Mouse (Mus musculus) heart, adult 2 months (tissue): ENCODE results near the gene Pias4. TPM values are rescaled to one million over a fixed set of nuclear protein-coding genes. Genes with fewer than 3 reads are reported as not detected.

ENCODE experiments used
- DNase-seq, 2 experiments: peaks; one replicate each; pipeline ENCODE4 v3.0.0; 2021
- H3K27ac ChIP-seq: fragments of 200-600 bp; 2 replicates; pipeline ENCODE4 v1.8.1; 2022
- H3K27me3 ChIP-seq: fragments of 200-500 bp; 2 replicates; pipeline ENCODE4 v1.6.1; 2012; ENCODE audit warnings: mild to moderate bottlenecking, low read length, inconsistent platforms, mixed read lengths; ENCODE audit not compliant: control insufficient read depth, insufficient read depth
- H3K36me3 ChIP-seq: fragments of 200-500 bp; 2 replicates; pipeline ENCODE4 v1.6.1; 2012; ENCODE audit warnings: low read length, inconsistent platforms; ENCODE audit not compliant: control insufficient read depth, insufficient read depth
- H3K4me1 ChIP-seq: fragments of 200-500 bp; 2 replicates; pipeline ENCODE4 v1.6.1; 2011; ENCODE audit warnings: low read length; ENCODE audit not compliant: control insufficient read depth, insufficient read depth
- H3K4me3 ChIP-seq: fragments of 200-600 bp; 2 replicates; pipeline ENCODE4 v1.8.1; 2022
- H3K79me2 ChIP-seq: fragments of 200-500 bp; replicated peaks from 2 replicates; pipeline ENCODE4 v1.6.1; 2012; ENCODE audit warnings: mild to moderate bottlenecking, inconsistent platforms, low read length, moderate library complexity, mixed read lengths; ENCODE audit not compliant: control insufficient read depth, insufficient read depth
- H3K9ac ChIP-seq: fragments of 200-500 bp; 2 replicates; pipeline ENCODE4 v1.6.1; 2012; ENCODE audit warnings: low read depth, mild to moderate bottlenecking, control low read depth, inconsistent platforms, low read length, mixed read lengths
- CTCF ChIP-seq: fragments of 200-600 bp; IDR thresholded peaks from 2 replicates; pipeline ENCODE4 v1.8.1; 2022; ENCODE audit warnings: antibody characterized with exemption, mild to moderate bottlenecking, moderate library complexity
- EP300 ChIP-seq: fragments of 200-500 bp; IDR thresholded peaks from 2 replicates; pipeline ENCODE4 v1.6.1; 2011; ENCODE audit warnings: low read depth, low read length, control low read depth; ENCODE audit not compliant: insufficient read depth
- POLR2A ChIP-seq: fragments of 200-500 bp; IDR thresholded peaks from 2 replicates; pipeline ENCODE4 v1.6.1; 2011; ENCODE audit warnings: mild to moderate bottlenecking, low read depth, low read length, control low read depth; ENCODE audit not compliant: insufficient read depth
- WGBS: fragments of 180-500 bp; shearing (Covaris S2); methylation state at CpG from one replicate; pipeline ENCODE4 v1.1.7; 2018; 5-methylcytosine and 5-hydroxymethylcytosine counted together
- intact Hi-C: fragments of 180-260 bp; cut with DNase I; formaldehyde crosslinking; loops from one replicate; pipeline ENCODE4 v1.15.1; 2025
- polyA plus RNA-seq: library from polyadenylated mRNA; depleted of rRNA; stranded (reverse); fragments of >200 nt; gene quantifications from 2 replicates; pipeline ENCODE4 v1.2.3, GENCODE M21; 2012
- total RNA-seq, 2 experiments: library from RNA; stranded (reverse); gene quantifications; 2 replicates each; pipeline ENCODE4 v1.2.3; 2021

Gene Pias4
- total and polyA plus RNA-seq, 3 experiments: 14.1 to 22.3 (median 16.5) TPM

DNA sequence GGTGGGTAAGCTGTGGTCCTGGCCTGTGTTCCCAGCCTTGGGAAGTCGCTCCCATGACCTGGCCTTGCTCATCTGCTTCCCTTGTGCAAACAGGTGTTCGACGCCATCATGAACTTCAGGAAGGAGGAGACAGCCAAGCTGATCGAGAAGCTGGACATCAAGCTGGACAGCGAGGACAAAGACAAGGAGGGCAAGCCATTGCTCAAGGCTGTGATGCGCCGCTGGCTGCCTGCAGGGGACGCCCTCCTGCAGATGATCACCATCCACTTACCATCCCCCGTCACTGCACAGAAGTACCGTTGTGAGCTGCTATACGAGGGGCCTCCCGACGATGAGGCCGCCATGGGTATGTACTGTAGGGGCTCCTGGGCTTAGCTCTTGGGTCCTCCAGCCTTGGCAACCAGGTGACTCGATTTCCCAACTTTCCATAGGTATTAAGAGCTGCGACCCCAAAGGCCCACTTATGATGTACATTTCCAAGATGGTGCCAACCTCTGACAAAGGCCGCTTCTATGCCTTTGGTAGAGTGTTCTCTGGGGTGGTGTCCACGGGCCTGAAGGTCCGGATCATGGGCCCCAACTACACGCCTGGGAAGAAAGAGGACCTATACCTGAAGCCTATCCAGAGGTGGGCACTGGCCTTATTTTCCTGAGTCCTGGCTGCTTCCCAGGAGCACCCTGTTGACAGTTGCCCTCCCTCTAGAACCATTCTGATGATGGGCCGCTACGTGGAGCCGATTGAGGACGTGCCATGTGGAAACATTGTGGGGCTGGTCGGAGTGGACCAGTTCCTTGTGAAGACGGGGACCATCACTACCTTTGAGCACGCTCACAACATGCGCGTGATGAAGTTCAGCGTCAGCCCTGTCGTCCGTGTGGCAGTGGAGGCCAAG lies 12.0 kb upstream of the Pias4 start:
- peaks cover 4% of the 10 kb centered on the region; the same call in 1 of the 2 replicates for H3K79me2 ChIP-seq
- H3K27me3 ChIP-seq: no peaks in the 10 kb centered on the region
- TF ChIP-seq EP300 (no peak), POLR2A (0 out of 2 replicates have a peak, but pooled peaks have one; percentile 34), CTCF (0 out of 2 replicates have a peak, but pooled peaks have one; percentile 14)
- H3K4me1 ChIP-seq: peaks cover 14% of the 10 kb centered on the region
- 84% methylated on average over 32 of the region's 32 CpGs for WGBS
- H3K36me3 ChIP-seq: peaks cover 3% of the 10 kb centered on the region; the same call in 1 of the 2 replicates
- no peak overlapping the region for H3K27ac ChIP-seq
- no peak for DNase-seq
- no peak overlapping the region for H3K9ac ChIP-seq
- no peak overlapping the region for H3K4me3 ChIP-seq
- intact Hi-C loops: loop anchor here (5.0 to 10.0 kb wide), 2 partner anchors 252 to 435 kb away; partner anchors contain the start of gene Ap3d1

DNA sequence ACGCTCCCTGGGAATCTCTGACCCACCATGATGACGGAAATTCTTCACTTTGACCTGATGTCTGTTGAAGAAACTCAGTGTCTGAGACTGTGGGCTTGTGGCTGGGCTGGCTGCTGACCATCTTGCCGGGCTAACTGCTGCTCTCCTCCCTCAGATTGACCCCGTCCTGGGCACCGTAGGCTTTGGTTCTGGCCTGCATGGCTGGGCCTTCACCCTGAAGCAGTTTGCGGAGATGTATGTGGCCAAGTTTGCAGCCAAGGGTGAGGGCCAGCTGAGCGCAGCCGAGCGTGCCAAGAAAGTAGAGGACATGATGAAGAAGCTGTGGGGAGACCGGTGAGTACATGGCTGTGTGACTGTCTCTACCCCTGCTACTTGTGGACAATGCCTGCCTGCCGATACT lies 11.2 kb upstream of the Pias4 start:
- TF ChIP-seq POLR2A: no peak
- TF ChIP-seq EP300: no peak
- no peak for TF ChIP-seq CTCF
- WGBS: 77% methylated on average over 11 of the region's 11 CpGs
- no peaks in the 10 kb centered on the region for H3K27me3 ChIP-seq
- intact Hi-C loops: loop anchor here (5.0 to 10.0 kb wide), 2 partner anchors 252 to 434 kb away; partner anchors contain the start of gene Ap3d1
- no peak overlapping the region for H3K4me3 ChIP-seq
- DNase-seq: no peak
- H3K9ac ChIP-seq: no peak overlapping the region
- peaks cover 14% of the 10 kb centered on the region for H3K4me1 ChIP-seq
- H3K36me3 ChIP-seq: peaks cover 3% of the 10 kb centered on the region; the same call in 1 of the 2 replicates
- H3K27ac ChIP-seq: no peak overlapping the region
- H3K79me2 ChIP-seq: peaks cover 4% of the 10 kb centered on the region; the same call in 1 of the 2 replicates

DNA sequence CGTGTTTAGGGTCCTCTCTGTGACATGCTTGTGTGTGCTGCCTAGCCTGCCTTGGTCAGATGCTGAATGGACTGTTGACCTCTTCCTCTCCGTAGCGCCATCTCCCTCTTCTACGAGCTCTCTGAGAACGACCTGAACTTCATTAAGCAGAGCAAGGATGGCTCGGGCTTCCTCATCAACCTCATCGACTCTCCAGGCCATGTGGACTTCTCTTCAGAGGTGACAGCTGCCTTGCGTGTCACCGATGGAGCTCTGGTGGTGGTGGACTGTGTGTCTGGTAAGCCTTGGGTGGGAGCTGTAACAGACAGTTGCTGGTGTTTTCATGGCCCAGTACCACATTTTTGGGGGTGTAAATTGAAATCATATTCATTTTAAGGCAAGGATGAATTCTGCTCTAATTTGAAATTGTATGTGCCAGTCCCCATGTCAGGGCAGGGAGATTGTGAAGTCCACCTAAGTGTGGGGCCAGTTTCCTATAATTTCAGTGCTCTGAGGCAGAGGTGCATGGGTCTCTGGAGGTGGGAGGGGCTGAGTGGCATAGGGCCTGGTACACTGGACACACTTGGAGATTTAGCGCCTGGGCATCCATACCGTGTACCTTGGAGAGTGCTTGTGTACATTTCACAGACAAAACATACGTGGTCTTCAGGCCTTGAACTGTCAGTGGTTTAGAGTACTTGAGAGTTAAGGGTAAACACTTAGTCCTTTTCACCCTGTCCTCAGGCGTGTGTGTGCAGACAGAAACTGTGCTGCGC lies 10.4 kb upstream of the Pias4 start:
- 34% methylated on average over 14 of the region's 14 CpGs for WGBS

DNA sequence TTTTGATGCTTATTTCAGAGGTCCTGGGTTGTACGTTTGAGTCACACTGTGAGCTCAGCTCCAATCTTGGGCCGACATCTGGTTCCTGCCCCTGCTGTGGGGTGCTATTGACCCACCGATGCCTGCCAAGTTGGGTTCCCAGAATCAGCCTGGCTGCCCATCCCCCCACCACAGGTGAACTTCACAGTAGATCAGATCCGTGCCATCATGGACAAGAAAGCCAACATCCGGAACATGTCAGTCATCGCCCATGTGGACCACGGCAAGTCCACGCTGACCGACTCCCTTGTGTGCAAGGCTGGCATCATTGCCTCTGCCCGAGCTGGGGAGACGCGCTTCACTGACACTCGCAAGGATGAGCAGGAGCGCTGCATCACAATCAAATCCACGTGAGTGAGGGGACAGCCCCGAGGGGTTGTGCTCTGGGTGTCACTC lies 9.8 kb upstream of the Pias4 start:
- 3% methylated on average over 16 of the region's 16 CpGs for WGBS
- peak overlapping the region; percentile 89 for H3K27ac ChIP-seq
- peak in 1 of 2 experiments; percentile 51 for DNase-seq
- peaks cover 12% of the 10 kb centered on the region for H3K4me1 ChIP-seq
- H3K9ac ChIP-seq: peak overlapping the region; percentile 85
- H3K27me3 ChIP-seq: no peaks in the 10 kb centered on the region
- H3K79me2 ChIP-seq: peaks cover 4% of the 10 kb centered on the region; the same call in 1 of the 2 replicates
- TF ChIP-seq EP300 (no peak), POLR2A (no peak), CTCF (no peak)
- peaks cover 3% of the 10 kb centered on the region; the same call in 1 of the 2 replicates for H3K36me3 ChIP-seq
- H3K4me3 ChIP-seq: peak overlapping the region; percentile 68
- intact Hi-C loops: loop anchor here (2.0 to 10.0 kb wide), 3 partner anchors 73 to 433 kb away; partner anchors contain the start of genes Ap3d1 and Map2k2

More for the DNA sequence above, 10.4 kb upstream of the Pias4 start:
- TF ChIP-seq POLR2A (no peak), CTCF (no peak), EP300 (no peak)
- Histone ChIP-seq H3K79me2 (peaks cover 4% of the 10 kb centered on the region; the same call in 1 of the 2 replicates), H3K27ac (no peak overlapping the region), H3K9ac (peak overlapping the region; percentile 85), H3K27me3 (no peaks in the 10 kb centered on the region), H3K4me1 (peaks cover 11% of the 10 kb centered on the region), H3K4me3 (peak overlapping the region; percentile 68), H3K36me3 (peaks cover 3% of the 10 kb centered on the region; the same call in 1 of the 2 replicates)
- no peak for DNase-seq
- intact Hi-C loops: loop anchor here (2.0 to 10.0 kb wide), 3 partner anchors 73 to 433 kb away; partner anchors contain the start of genes Ap3d1 and Map2k2

DNA sequence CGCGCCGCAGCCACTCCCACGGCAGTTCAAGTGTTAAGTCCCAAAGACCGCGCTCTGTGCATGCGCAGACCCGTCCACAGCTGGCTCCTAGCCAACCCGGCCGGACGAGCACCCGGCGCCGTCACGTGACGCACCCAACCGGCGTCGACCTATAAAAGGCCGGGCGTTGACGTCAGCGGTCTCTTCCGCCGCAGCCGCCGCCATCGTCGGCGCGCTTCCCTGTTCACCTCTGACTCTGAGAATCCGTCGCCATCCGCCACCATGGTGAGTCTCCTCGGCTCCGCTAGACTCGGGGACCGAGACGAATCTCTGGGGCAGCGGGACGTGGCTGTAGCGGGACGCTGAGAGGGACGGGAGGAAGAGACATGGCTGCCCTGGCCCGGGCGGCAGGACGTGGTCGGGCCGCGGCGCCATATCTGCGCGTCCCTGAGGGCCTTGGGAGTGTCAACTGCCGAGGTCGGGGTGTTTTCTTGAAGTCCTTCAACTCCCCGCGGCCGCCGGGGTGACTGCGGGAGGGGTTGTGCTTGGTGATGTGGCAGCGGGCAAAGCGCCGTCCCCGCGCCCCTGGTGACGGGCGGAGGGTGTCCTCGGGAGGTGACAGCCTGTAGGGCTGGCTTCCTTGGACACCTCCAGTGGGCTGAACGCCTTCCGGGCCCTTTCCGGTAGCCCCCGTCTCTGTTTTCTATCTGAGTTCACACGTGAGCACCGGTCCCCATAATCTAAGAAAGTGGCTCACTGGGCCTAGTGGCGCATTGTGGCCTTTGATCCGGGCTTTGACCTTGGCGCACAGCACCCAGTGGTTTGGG lies 8.9 kb upstream of the Pias4 start, which contains the start of gene Eef2:
TSS of gene Eef2 (plus strand) at position 166 of the 806 bp plus-strand sequence.
- intact Hi-C loops: loop anchor here (2.0 to 10.0 kb wide), 3 partner anchors 72 to 432 kb away; partner anchors contain the start of genes Ap3d1 and Map2k2
- peak; percentile 100 for TF ChIP-seq POLR2A
- TF ChIP-seq EP300: peak; percentile 87; the same call in 1 of the 2 replicates
- TF ChIP-seq CTCF: no peak
- Histone ChIP-seq H3K4me1 (peaks cover 11% of the 10 kb centered on the region), H3K79me2 (peaks cover 4% of the 10 kb centered on the region; the same call in 1 of the 2 replicates), H3K36me3 (peaks cover 3% of the 10 kb centered on the region; the same call in 1 of the 2 replicates), H3K27ac (peak within 1 kb of the TSS; percentile 89), H3K4me3 (peak within 1 kb of the TSS; percentile 68), H3K27me3 (no peaks in the 10 kb centered on the region), H3K9ac (peak within 1 kb of the TSS; percentile 85)
- peak; percentile 99 for DNase-seq
- under 1% methylated on average over 77 of the region's 77 CpGs for WGBS
